ENCODE assay signal across 18 mouse cellular contexts in the genomic region with DNA sequence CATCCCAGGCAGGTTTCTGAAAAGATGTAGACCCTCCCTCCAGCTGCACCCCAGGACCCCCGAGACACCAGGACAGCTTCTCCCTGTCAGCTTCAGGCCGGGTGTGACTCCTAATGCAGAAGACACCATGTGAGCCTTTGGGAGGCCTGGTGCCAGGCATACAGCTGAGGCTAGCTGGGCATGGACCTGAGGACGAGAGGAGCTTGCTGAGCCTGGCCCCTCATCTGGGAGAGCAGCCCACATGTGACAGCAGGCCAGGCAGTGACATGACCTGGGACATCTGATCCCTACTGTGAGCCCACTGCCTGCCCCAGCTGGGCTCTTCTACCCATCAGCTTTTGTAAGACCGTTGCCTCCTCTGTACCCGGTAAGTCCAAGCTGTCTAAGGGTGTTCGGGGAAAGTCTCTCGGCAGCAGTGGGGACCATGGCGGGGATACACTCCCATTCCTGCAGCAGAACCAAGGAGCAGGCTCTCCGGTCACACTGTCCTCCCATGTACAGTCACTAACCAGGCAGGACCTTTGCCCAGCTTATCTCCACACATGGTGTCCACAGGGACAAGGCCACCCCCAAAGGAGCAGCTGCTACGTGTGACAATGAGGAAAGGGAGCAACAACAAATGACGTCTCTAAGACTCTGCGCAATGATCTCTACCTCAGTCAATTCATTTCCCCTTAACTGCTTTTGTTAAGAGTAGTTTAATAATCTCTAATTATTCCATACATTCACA. TPM values are rescaled to one million over a fixed set of nuclear protein-coding genes. Genes with fewer than 3 reads are reported as not detected.
DNase-seq lines count a peak whose midpoint lies in the region; ATAC-seq and TF ChIP-seq lines count a peak whose summit lies in the region.
"Had no signal": no experiment of that assay in that cellular context is flagged by ENCODE, and none has a peak within 500 bp of the region (broad histone marks: within the 10 kb centered on the region; RNA-seq: fewer than 3 reads in every experiment).

No protein-coding gene starts in this region.

- no peak for ATAC-seq in heart, embryonic 13.5 days (ENCODE audit: extremely low read depth, insufficient number of reproducible peaks, low FRiP score, low TSS enrichment)
- ATAC-seq in midbrain, postnatal 0 days (ENCODE audit: low FRiP score), result no peak
- no peak for ATAC-seq in midbrain, embryonic 13.5 days
- peak; percentile 79 for ATAC-seq in liver, postnatal 0 days

- intact Hi-C loops in heart, postnatal 10 days (cut with DNase I), result no loop called here
- intact Hi-C loops in gastrocnemius, postnatal 14 days (cut with DNase I; ENCODE audit: low total_unique reads), result loop anchor here (5.0 kb wide), 1 partner anchor 33 kb away; no protein-coding TSS in a partner anchor

- H3K27ac ChIP-seq in heart, embryonic 13.5 days (replicated peaks), result no peak overlapping the region
- H3K27ac ChIP-seq in midbrain, postnatal 0 days (ENCODE audit: low read depth, low read length), result no peak overlapping the region
- H3K27ac ChIP-seq in midbrain, embryonic 13.5 days, result no peak overlapping the region
- H3K27ac ChIP-seq in liver, postnatal 0 days (ENCODE audit: low read depth), result no peak overlapping the region
- H3K27ac ChIP-seq: forebrain, embryonic 10.5 days; heart, adult 2 months; kidney, postnatal 0 days; liver, embryonic 14.5 days had no signal

- no peak overlapping the region for H3K4me3 ChIP-seq in heart, embryonic 13.5 days
- no peak overlapping the region for H3K4me3 ChIP-seq in midbrain, postnatal 0 days (ENCODE audit: low read depth, low read length)
- no peak overlapping the region for H3K4me3 ChIP-seq in midbrain, embryonic 13.5 days (replicated peaks)
- no peak overlapping the region for H3K4me3 ChIP-seq in liver, postnatal 0 days (ENCODE audit: low read depth, low read length)
- H3K4me3 ChIP-seq: forebrain, embryonic 10.5 days; heart, adult 2 months; myocyte had no signal

- TF ChIP-seq CTCF in midbrain, postnatal 0 days (IDR thresholded peaks at IDR 0.05), result no peak
- no peak for TF ChIP-seq CTCF in liver, postnatal 0 days (IDR thresholded peaks at IDR 0.05; ENCODE audit: low read depth)

- no peak overlapping the region for H3K4me2 ChIP-seq in heart, embryonic 13.5 days
- H3K4me2 ChIP-seq in midbrain, postnatal 0 days (ENCODE audit: low read depth, low read length, poor library complexity, severe bottlenecking), result no peak overlapping the region
- H3K4me2 ChIP-seq in midbrain, embryonic 13.5 days (replicated peaks), result no peak overlapping the region
- H3K4me2 ChIP-seq in liver, postnatal 0 days (ENCODE audit: low read depth, low read length), result no peak overlapping the region
- H3K4me2 ChIP-seq: midbrain, embryonic 11.5 days had no signal

- H3K27me3 ChIP-seq in heart, embryonic 13.5 days (replicated peaks), result no peaks in the 10 kb centered on the region; the same call in 1 of the 2 replicates
- H3K27me3 ChIP-seq in midbrain, postnatal 0 days (ENCODE audit: insufficient read depth, low read length), result no peaks in the 10 kb centered on the region
- H3K27me3 ChIP-seq in midbrain, embryonic 13.5 days, result no peaks in the 10 kb centered on the region
- H3K27me3 ChIP-seq in liver, postnatal 0 days (ENCODE audit: insufficient read depth, low read length), result no peaks in the 10 kb centered on the region

- 73% methylated on average over 12 of the region's 12 CpGs for WGBS in heart, embryonic 13.5 days
- 77% methylated on average over 12 of the region's 12 CpGs for WGBS in midbrain, postnatal 0 days
- WGBS in midbrain, embryonic 13.5 days, result 71% methylated on average over 12 of the region's 12 CpGs
- WGBS in liver, postnatal 0 days (ENCODE audit: insufficient replicate concordance), result 76% methylated on average over 12 of the region's 12 CpGs

- H3K9ac ChIP-seq in heart, embryonic 13.5 days, result 0 out of 2 replicates have a peak overlapping the region, but pooled peaks have one; percentile 24
- no peak overlapping the region for H3K9ac ChIP-seq in midbrain, postnatal 0 days (replicated peaks; ENCODE audit: low read length, poor library complexity, severe bottlenecking)
- no peak overlapping the region for H3K9ac ChIP-seq in midbrain, embryonic 13.5 days (replicated peaks)
- no peak overlapping the region; the same call in 1 of the 2 replicates for H3K9ac ChIP-seq in liver, postnatal 0 days (replicated peaks)
- H3K9ac ChIP-seq: liver, embryonic 14.5 days had no signal

- no peak for TF ChIP-seq EP300 in liver, postnatal 0 days (IDR thresholded peaks at IDR 0.05; ENCODE audit: low read depth)

- H3K36me3 ChIP-seq in heart, embryonic 13.5 days, result no peaks in the 10 kb centered on the region
- H3K36me3 ChIP-seq in midbrain, postnatal 0 days (ENCODE audit: insufficient read depth, low read length), result peaks cover 13% of the 10 kb centered on the region
- no peaks in the 10 kb centered on the region for H3K36me3 ChIP-seq in midbrain, embryonic 13.5 days
- H3K36me3 ChIP-seq in liver, postnatal 0 days (replicated peaks; ENCODE audit: insufficient read depth, low read length), result no peaks in the 10 kb centered on the region
- H3K36me3 ChIP-seq: forebrain, embryonic 10.5 days; G1E had no signal

- no peaks in the 10 kb centered on the region for H3K9me3 ChIP-seq in heart, embryonic 13.5 days
- H3K9me3 ChIP-seq in midbrain, postnatal 0 days (ENCODE audit: low read length), result no peaks in the 10 kb centered on the region
- H3K9me3 ChIP-seq in midbrain, embryonic 13.5 days, result no peaks in the 10 kb centered on the region
- no peaks in the 10 kb centered on the region for H3K9me3 ChIP-seq in liver, postnatal 0 days (ENCODE audit: low read length)
- H3K9me3 ChIP-seq: forebrain, embryonic 10.5 days; G1E had no signal

- H3K4me1 ChIP-seq in heart, embryonic 13.5 days, result no peaks in the 10 kb centered on the region
- H3K4me1 ChIP-seq in midbrain, postnatal 0 days (ENCODE audit: insufficient read depth, low read length), result no peaks in the 10 kb centered on the region
- peaks cover 17% of the 10 kb centered on the region; the same call in 1 of the 2 replicates for H3K4me1 ChIP-seq in midbrain, embryonic 13.5 days (replicated peaks)
- H3K4me1 ChIP-seq in liver, postnatal 0 days (ENCODE audit: insufficient read depth), result peaks cover 12% of the 10 kb centered on the region

- no peak for DNase-seq in heart, postnatal 10 days
- DNase-seq in midbrain, postnatal 0 days (ENCODE audit: low spot score), result peak; percentile 8
- peak; percentile 59 for DNase-seq in gastrocnemius, postnatal 14 days
- no peak for DNase-seq in liver, postnatal 0 days
- no peak for DNase-seq in urinary bladder, postnatal 25 days (ENCODE audit: low spot score)
- DNase-seq in lung, postnatal 4 days, result no peak
- DNase-seq: adrenal gland, adult 2 months; heart, adult 2 months; heart, postnatal 14 days; thymus, adult 2 months had no signal

RNA-seq across cellular contexts. Expression of gene Camk2b, which starts 41.1 kb away (rescaled TPM):
- polyA plus RNA-seq in heart, embryonic 13.5 days (2015; fragmentation: Nextera tagmentation; extraction: Ambion mirVana), result 2.4 and 2.7 TPM in 2 replicates
- total RNA-seq in heart, postnatal 10 days (2021), result 1 to 10 TPM; 7.4 to 7.7 TPM
- total RNA-seq in midbrain, postnatal 0 days (2014; rRNA removed), result 195 and 225 TPM in 2 replicates
- polyA plus RNA-seq in midbrain, postnatal 0 days (2015; fragmentation: Nextera tagmentation; extraction: Ambion mirVana), result 199 and 208 TPM in 2 replicates
- polyA plus RNA-seq in midbrain, embryonic 13.5 days (2015; fragmentation: Nextera tagmentation; extraction: Ambion mirVana), result 45.6 and 47.0 TPM in 2 replicates
- 100 to 1,000 TPM; 169 to 170 TPM for total RNA-seq in gastrocnemius, postnatal 14 days (2021)
- polyA plus RNA-seq in liver, postnatal 0 days (2015; fragmentation: Nextera tagmentation; extraction: Ambion mirVana), result 2.0 and 2.4 TPM in 2 replicates
- polyA plus RNA-seq: G1E had no signal

Comparison
In these comparisons a context has a peak if more than half of its experiments do, and no peak if none do; other contexts are left out.
1. DNase-seq: peak in midbrain, postnatal 0 days (single experiment) and gastrocnemius, postnatal 14 days (single experiment); none in heart, postnatal 10 days (0 of 2), liver, postnatal 0 days (single experiment), urinary bladder, postnatal 25 days (single experiment) and lung, postnatal 4 days (0 of 2).
2. RNA of gene Camk2b, which starts 41.1 kb away (polyA plus RNA-seq): 199 to 208 TPM in midbrain, postnatal 0 days and 45.6 to 47.0 TPM in midbrain, embryonic 13.5 days; 2.4 to 2.7 TPM in heart, embryonic 13.5 days and 2.0 to 2.4 TPM in liver, postnatal 0 days; every median in the first group is over 10 times any median in the second.